Mouse (Mus musculus): ENCODE data around the gene Gm15262. TPM values are rescaled to one million over a fixed set of nuclear protein-coding genes. Genes with fewer than 3 reads are reported as not detected.

Gene Gm15262
- polyA plus RNA-seq, 1 experiment from 2014 or later = not detected

DNA sequence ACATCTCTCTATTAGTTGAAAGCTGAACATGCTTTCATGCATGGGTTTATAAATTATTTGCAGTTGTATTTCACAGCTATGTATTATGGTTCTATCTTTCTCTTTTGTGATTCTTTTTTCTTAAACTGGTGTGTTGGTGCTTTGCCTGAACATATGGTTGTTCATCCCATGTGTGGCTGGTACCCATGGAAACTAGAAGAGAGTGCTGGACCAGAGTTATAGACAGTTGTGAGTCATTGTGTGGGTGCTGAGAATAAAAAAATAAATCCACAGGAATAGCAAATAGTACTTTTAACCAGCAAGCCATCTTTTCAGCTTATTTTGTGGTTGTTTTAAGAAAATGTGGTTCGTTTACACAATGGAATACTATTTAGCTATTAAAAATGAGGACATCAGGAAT is 123.9 kb downstream of the Gm15262 start:
- H3K27ac ChIP-seq (replicated peaks; ENCODE audit: low read depth, low read length) = no peak overlapping the region
- H3K9me3 ChIP-seq (ENCODE audit: control insufficient read depth, low read length) = no peaks in the 10 kb centered on the region
- no peak overlapping the region for H3K4me2 ChIP-seq (ENCODE audit: low read depth, severe bottlenecking)
- WGBS = 77% methylated on average over 1 of the region's 1 CpGs
- no peak for DNase-seq (ENCODE audit: low spot score)
- H3K4me3 ChIP-seq (ENCODE audit: low read depth, low read length) = no peak overlapping the region
- H3K9ac ChIP-seq (ENCODE audit: low read length) = no peak overlapping the region
- no peaks in the 10 kb centered on the region for H3K36me3 ChIP-seq (ENCODE audit: control insufficient read depth, insufficient read depth, low read length)
- no peak for ATAC-seq (ENCODE audit: insufficient number of reproducible peaks, low FRiP score, low TSS enrichment, low read depth)
- H3K27me3 ChIP-seq (ENCODE audit: control insufficient read depth, insufficient read depth, low read length) = no peaks in the 10 kb centered on the region
- H3K4me1 ChIP-seq (ENCODE audit: control insufficient read depth, insufficient read depth, low read length) = no peaks in the 10 kb centered on the region

Other genes starting within 250 kb of the Gm15262 start
- gene Scml2, start 170.3 kb upstream of the Gm15262 start, polyA plus RNA-seq (2014; fragmentation: Nextera tagmentation; extraction: Ambion mirVana) = 4.2 and 5.3 TPM in 2 replicates

All from limb, embryonic 11.5 days (tissue).